Mouse (Mus musculus): ENCODE data around the gene Mta1. TPM values are rescaled to one million over a fixed set of nuclear protein-coding genes. Genes with fewer than 3 reads are reported as not detected.

The Mta1 gene
- total RNA-seq, 2 experiments from 2014 or later: 55.2 to 61.3 TPM

- no peak for DNase-seq
These were observed 36.4 kb downstream of the Mta1 start for GRCm38 (mm10) chr12:113134502-113134901.

GRCm38 (mm10) chr12:113135401-113135800, 37.3 kb downstream of the Mta1 start:
- no peak for DNase-seq

GRCm38 (mm10) chr12:113136492-113137020, 38.5 kb downstream of the Mta1 start:
- DNase-seq: no peak

GRCm38 (mm10) chr12:113137260-113138213, 39.5 kb downstream of the Mta1 start:
- DNase-seq: peak; percentile 70

- DNase-seq: no peak
These were observed 40.2 kb downstream of the Mta1 start for GRCm38 (mm10) chr12:113138291-113138690.

GRCm38 (mm10) chr12:113138901-113139864, 41.1 kb downstream of the Mta1 start:
- peak; percentile 54 for DNase-seq

GRCm38 (mm10) chr12:113139908-113140615, 42.0 kb downstream of the Mta1 start, which contains the start of gene Crip2:
Crip2 (plus strand) TSS chr12:113140236.
- DNase-seq: peak; percentile 94

GRCm38 (mm10) chr12:113140616-113141411, 42.7 kb downstream of the Mta1 start:
- DNase-seq: peak; percentile 74

GRCm38 (mm10) chr12:113141531-113141973, 43.5 kb downstream of the Mta1 start:
- peak; percentile 78 for DNase-seq

GRCm38 (mm10) chr12:113142021-113142975, 44.2 kb downstream of the Mta1 start:
- peak; percentile 91 for DNase-seq

- peak; percentile 51 for DNase-seq
These were observed 45.1 kb downstream of the Mta1 start for GRCm38 (mm10) chr12:113143164-113143563.

- peak; percentile 73 for DNase-seq
These were observed 46.1 kb downstream of the Mta1 start for GRCm38 (mm10) chr12:113144001-113144756.

GRCm38 (mm10) chr12:113144886-113145285, 46.8 kb downstream of the Mta1 start:
- peak; percentile 18 for DNase-seq

- no peak for DNase-seq
These were observed 47.5 kb downstream of the Mta1 start for GRCm38 (mm10) chr12:113145591-113145990.

GRCm38 (mm10) chr12:113146112-113147057, 48.3 kb downstream of the Mta1 start, which contains the start of gene Crip1:
Crip1 (plus strand) TSS chr12:113146316.
- DNase-seq: peak; percentile 94

- peak; percentile 55 for DNase-seq
These were observed 49.4 kb downstream of the Mta1 start for GRCm38 (mm10) chr12:113147481-113147880.

- DNase-seq: peak; percentile 79
These were observed 50.4 kb downstream of the Mta1 start for GRCm38 (mm10) chr12:113148381-113149035.

All from heart, postnatal 4 days (tissue).